Comparison of ENCODE assay signal across 9 mouse cellular contexts in genomic region chr7:49119794-49120487, GRCm38 (mm10).
DNase-seq lines count a peak whose midpoint lies in the region; ATAC-seq lines count a peak whose summit lies in the region.
"Had no signal": no experiment of that assay in that cellular context is flagged by ENCODE, and none has a peak within 500 bp of the region (broad histone marks: within the 10 kb centered on the region; RNA-seq: fewer than 3 reads in every experiment).

No protein-coding gene starts in this region.

- no peaks in the 10 kb centered on the region for H3K9me3 ChIP-seq in kidney, embryonic 15.5 days (replicated peaks)
- no peaks in the 10 kb centered on the region for H3K9me3 ChIP-seq in midbrain, embryonic 14.5 days (ENCODE audit: control insufficient read depth, low read length)

- 39% methylated on average over 20 of the region's 20 CpGs for WGBS in kidney, embryonic 15.5 days
- WGBS in midbrain, embryonic 14.5 days: 5% methylated on average over 20 of the region's 20 CpGs

- peaks cover 28% of the 10 kb centered on the region for H3K27me3 ChIP-seq in kidney, embryonic 15.5 days
- no peaks in the 10 kb centered on the region for H3K27me3 ChIP-seq in midbrain, embryonic 14.5 days (ENCODE audit: control insufficient read depth, insufficient read depth, low read length)

- peak overlapping the region; percentile 19 for H3K4me3 ChIP-seq in kidney, embryonic 15.5 days (replicated peaks)
- peak overlapping the region; percentile 32 for H3K4me3 ChIP-seq in midbrain, embryonic 14.5 days (replicated peaks; ENCODE audit: low read depth, low read length)

- no peak for DNase-seq in kidney, adult 11 months
- DNase-seq in cerebellum, postnatal 25 days: peak; percentile 54 to 58
- peak; percentile 81 for DNase-seq in midbrain, embryonic 14.5 days
- no peak for DNase-seq in testis, postnatal 14 days (ENCODE audit: low spot score)
- DNase-seq in ovary, postnatal 36 days (ENCODE audit: low spot score): no peak

- H3K27ac ChIP-seq in kidney, embryonic 15.5 days: no peak overlapping the region
- peak overlapping the region; percentile 58 for H3K27ac ChIP-seq in midbrain, embryonic 14.5 days (replicated peaks; ENCODE audit: low read depth, low read length)

- no peaks in the 10 kb centered on the region for H3K36me3 ChIP-seq in kidney, embryonic 15.5 days
- no peaks in the 10 kb centered on the region for H3K36me3 ChIP-seq in midbrain, embryonic 14.5 days (ENCODE audit: control insufficient read depth, insufficient read depth, low read length)
- H3K36me3 ChIP-seq: G1E had no signal

- no peak for ATAC-seq in kidney, embryonic 15.5 days (replicated peaks; ENCODE audit: low FRiP score)
- ATAC-seq in granulocyte monocyte progenitor cell, adult 5-6 weeks (replicated peaks; ENCODE audit: poor library complexity, severe bottlenecking): peak; percentile 7; the same call in 1 of the 2 replicates
- ATAC-seq in midbrain, embryonic 14.5 days (ENCODE audit: low FRiP score, low TSS enrichment): peak; percentile 72
- ATAC-seq in erythroid progenitor cell, adult 5-6 weeks (replicated peaks; ENCODE audit: low FRiP score, poor library complexity, severe bottlenecking): no peak

- no peak overlapping the region for H3K9ac ChIP-seq in kidney, embryonic 15.5 days
- peak overlapping the region; percentile 46 for H3K9ac ChIP-seq in midbrain, embryonic 14.5 days (replicated peaks; ENCODE audit: low read length)

- H3K4me1 ChIP-seq in kidney, embryonic 15.5 days: peaks cover 18% of the 10 kb centered on the region
- H3K4me1 ChIP-seq in midbrain, embryonic 14.5 days (ENCODE audit: control insufficient read depth, insufficient read depth, low read length): peaks cover 21% of the 10 kb centered on the region

- peak overlapping the region; percentile 51 for H3K4me2 ChIP-seq in kidney, embryonic 15.5 days
- H3K4me2 ChIP-seq in midbrain, embryonic 14.5 days (ENCODE audit: low read length): peak overlapping the region; percentile 64

Comparison
In these comparisons a context has a peak if more than half of its experiments do, and no peak if none do; other contexts are left out.
1. ATAC-seq: peak in granulocyte monocyte progenitor cell, adult 5-6 weeks (single experiment) and midbrain, embryonic 14.5 days (single experiment); none in kidney, embryonic 15.5 days (single experiment) and erythroid progenitor cell, adult 5-6 weeks (single experiment).
2. DNase-seq: peak in cerebellum, postnatal 25 days (2 of 2) and midbrain, embryonic 14.5 days (single experiment); none in kidney, adult 11 months (single experiment), testis, postnatal 14 days (single experiment) and ovary, postnatal 36 days (single experiment).